Mouse (Mus musculus) gastrocnemius, adult 2 months (tissue): ENCODE measurements around the gene Rab25. TPM values are rescaled to one million over a fixed set of nuclear protein-coding genes. Genes with fewer than 3 reads are reported as not detected.

Source experiments
- DNase-seq: peaks from one replicate; pipeline ENCODE4 v3.0.0; 2022
- H3K27ac ChIP-seq: fragments of 200-600 bp; 2 replicates; pipeline ENCODE4 v1.8.1; 2022; ENCODE audit warnings: mild to moderate bottlenecking
- H3K4me3 ChIP-seq: fragments of 200-600 bp; 2 replicates; pipeline ENCODE4 v1.8.1; 2022; ENCODE audit warnings: mild to moderate bottlenecking, moderate library complexity
- CTCF ChIP-seq: fragments of 200-600 bp; IDR thresholded peaks from 2 replicates; pipeline ENCODE4 v1.8.1; 2022; ENCODE audit warnings: antibody characterized with exemption, mild to moderate bottlenecking, moderate library complexity
- intact Hi-C: fragments of 180-260 bp; cut with DNase I; formaldehyde crosslinking; loops from one replicate; pipeline ENCODE4 v1.15.1; 2025
- microRNA-seq: library from miRNA; unstranded; fragments of <30 nt; microRNA quantifications from one replicate; pipeline ENCODE4 v1.2.0, GENCODE M21; 2021
- total RNA-seq, 2 experiments: library from RNA; stranded (reverse); gene quantifications; 2 replicates each; pipeline ENCODE4 v1.2.3; 2021

The Rab25 gene
- total RNA-seq, 2 experiments from 2014 or later, result not detected

DNA sequence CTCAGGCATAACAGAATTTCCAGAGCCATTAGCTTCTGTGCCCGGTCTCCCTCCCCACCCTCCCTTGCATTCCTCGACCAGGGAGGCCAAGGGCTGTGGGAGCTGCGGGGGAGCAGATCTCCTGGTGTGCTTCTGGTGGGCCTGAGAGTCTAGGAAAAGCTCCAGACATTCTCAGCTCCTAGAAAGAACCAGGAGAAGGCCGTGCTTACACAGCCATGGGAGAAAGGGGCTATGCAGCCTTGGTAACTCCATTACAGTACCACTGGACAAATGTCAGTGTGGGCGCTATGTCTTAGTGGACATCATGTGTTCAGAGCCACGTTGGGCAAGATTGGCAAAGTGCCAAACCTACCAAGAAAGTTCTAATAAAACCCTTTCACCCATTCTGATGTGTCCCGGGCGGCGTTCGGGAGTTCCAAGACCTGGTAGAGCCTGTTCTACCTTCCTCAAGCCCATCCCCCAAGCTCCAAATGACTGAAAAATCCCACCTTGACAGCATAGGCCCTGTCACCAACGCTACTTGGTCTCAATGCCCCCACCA lies 46.0 kb downstream of the Rab25 start:
- intact Hi-C loops, result loop anchor here (2.0 kb wide), 1 partner anchor 13 kb away; no protein-coding TSS in a partner anchor
- no peak for TF ChIP-seq CTCF
- peak; percentile 56 for DNase-seq
- H3K4me3 ChIP-seq, result peak overlapping the region; percentile 86
- H3K27ac ChIP-seq, result peak overlapping the region; percentile 98

DNA sequence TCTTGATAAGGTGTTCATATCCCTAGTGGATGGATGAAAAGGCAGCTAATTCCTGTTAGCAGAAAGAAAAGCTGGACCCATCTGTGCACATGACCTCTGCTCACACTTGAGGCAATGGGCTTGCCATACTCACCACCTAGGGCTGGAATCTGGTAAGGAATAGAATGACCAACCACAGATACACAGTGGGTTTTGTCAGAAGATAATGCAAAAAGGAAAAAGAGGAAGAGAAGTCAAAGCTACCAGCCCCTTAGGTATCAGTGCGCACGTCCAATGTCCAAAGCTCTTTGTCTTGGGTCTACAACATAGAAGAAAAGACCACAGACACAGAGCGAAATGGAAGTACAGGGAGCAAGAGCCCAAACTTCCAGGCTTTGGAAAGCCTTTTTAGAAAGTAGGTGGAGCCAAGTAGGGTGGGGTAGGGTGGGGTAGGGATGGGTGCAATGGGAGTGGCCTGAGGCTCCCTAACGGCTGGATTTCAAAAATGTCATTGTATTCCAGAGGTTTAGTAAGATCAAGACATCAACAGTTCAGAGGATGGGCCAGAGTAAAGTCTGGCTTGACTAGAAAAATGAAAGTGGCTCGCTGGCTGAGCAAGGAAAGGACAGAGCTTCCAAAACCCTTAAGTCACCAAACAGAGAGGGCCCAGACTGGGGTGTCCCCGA lies 46.6 kb downstream of the Rab25 start:
- Histone ChIP-seq H3K4me3 (peak overlapping the region; percentile 86), H3K27ac (peak overlapping the region; percentile 98)
- no peak for TF ChIP-seq CTCF
- no peak for DNase-seq
- intact Hi-C loops, result loop anchor here (2.0 kb wide), 1 partner anchor 13 kb away; no protein-coding TSS in a partner anchor

DNA sequence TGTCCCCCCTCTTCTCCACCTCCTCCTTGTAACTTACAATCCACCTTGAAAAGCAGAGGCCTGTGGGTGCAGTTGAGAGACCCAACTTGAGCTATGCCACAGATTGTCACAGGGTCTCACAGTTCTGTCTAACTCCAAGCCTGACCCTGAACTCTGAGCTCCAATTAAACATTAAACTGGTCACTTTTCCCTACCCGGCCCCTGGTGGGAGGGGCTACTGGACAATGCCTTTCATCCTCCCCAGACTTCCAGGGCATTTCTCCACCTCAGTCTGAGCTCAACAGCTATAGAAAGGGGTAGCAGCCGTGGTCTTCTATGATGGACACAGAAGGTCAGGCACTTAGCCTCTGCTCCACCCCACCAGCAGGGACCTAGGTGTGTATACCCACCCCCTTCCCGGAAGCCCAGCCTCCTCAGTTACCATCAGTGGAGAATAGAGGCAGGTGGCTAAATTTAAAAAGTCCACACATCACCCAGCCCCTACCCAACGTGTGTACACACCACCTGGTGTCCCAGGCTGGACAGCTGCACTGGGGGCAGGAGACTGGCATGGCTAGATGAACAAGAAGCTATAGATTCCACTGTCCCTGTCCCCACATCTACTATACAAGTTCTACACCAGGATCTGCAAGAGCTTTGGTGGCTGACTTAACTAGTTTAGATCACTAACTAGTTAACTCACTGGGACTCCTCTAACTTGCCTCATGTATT lies 47.3 kb downstream of the Rab25 start:
- TF ChIP-seq CTCF, result no peak
- Histone ChIP-seq H3K27ac (peak overlapping the region; percentile 98), H3K4me3 (peak overlapping the region; percentile 86)
- intact Hi-C loops, result no loop called here
- no peak for DNase-seq

DNA sequence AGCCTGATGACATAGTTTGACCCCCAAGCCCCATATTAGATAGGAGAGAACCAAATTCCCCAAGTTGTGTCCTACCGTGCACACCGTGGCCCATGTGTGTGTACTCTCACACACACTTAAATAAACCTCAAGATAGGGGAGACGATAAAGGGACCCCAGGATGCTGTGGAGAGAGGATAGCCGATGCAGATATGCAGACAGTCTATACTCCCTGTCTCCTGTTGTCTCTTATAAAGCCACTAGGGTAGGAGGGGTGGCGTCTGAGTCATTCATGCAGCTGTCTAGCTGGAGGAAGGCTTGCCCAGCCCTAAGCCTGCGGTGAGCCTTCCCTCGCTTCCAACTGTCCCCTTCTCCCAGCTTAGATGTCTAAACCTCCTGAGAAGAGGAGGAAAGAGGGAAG lies 48.0 kb downstream of the Rab25 start:
- DNase-seq, result peak; percentile 39
- intact Hi-C loops, result no loop called here
- H3K27ac ChIP-seq, result peak overlapping the region; percentile 98
- TF ChIP-seq CTCF, result no peak
- peak overlapping the region; percentile 86 for H3K4me3 ChIP-seq

DNA sequence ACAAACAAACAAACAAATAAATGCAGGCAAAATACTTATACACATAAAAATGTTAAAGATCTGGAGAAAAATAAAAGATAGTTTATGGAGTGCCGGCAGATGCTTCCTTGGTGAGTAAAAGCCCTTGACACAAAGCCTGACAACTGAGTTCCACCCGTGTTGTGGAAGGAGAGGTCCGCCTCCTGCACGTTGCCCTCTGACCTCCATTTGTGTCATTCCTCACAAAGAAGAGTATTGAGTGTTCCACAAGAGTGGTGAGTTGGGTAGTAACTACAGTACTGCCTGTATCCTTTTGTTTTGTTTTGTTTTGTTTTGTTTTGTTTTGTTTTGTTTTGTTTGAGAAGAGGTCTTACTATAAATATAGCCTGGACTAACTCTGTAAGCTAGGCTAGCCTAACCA lies 48.5 kb downstream of the Rab25 start:
- no peak for TF ChIP-seq CTCF
- peak overlapping the region; percentile 98; the same call in 1 of the 2 replicates for H3K27ac ChIP-seq
- no peak for DNase-seq
- H3K4me3 ChIP-seq, result peak overlapping the region; percentile 86
- intact Hi-C loops, result loop anchor here (10.0 kb wide), 1 partner anchor 355 kb away; the partner anchor contains the start of gene Mef2d

DNA sequence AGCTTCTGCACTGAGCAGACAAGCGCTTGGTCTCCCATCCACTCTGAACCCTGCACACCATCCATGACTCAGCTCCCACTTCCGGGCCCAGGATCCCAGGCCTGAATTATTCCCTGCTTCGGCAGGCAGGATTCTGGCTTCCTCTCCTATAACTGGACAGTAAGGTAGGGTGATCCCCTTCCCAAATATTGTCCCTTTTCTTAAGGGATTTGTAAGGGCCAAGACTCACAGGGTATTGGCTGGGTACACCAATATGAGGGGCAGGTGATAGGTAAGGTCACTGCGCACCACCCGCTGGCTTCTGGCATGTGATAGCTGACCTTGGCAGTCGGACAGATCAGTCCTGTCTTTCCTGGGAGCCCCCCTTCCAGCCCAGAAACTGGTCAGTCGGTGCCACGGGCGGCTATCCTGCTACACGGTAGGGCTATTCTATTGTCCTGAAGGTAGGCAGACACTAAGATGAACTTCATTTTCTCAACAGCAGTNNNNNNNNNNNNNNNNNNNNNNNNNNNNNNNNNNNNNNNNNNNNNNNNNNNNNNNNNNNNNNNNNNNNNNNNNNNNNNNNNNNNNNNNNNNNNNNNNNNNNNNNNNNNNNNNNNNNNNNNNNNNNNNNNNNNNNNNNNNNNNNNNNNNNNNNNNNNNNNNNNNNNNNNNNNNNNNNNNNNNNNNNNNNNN lies 52.2 kb downstream of the Rab25 start:
- H3K27ac ChIP-seq, result peak overlapping the region; percentile 99
- DNase-seq, result peak; percentile 64
- intact Hi-C loops, result loop anchor here (10.0 kb wide), 1 partner anchor 351 kb away; the partner anchor contains the start of gene Mef2d
- peak overlapping the region; percentile 82 for H3K4me3 ChIP-seq
- TF ChIP-seq CTCF, result no peak

DNA sequence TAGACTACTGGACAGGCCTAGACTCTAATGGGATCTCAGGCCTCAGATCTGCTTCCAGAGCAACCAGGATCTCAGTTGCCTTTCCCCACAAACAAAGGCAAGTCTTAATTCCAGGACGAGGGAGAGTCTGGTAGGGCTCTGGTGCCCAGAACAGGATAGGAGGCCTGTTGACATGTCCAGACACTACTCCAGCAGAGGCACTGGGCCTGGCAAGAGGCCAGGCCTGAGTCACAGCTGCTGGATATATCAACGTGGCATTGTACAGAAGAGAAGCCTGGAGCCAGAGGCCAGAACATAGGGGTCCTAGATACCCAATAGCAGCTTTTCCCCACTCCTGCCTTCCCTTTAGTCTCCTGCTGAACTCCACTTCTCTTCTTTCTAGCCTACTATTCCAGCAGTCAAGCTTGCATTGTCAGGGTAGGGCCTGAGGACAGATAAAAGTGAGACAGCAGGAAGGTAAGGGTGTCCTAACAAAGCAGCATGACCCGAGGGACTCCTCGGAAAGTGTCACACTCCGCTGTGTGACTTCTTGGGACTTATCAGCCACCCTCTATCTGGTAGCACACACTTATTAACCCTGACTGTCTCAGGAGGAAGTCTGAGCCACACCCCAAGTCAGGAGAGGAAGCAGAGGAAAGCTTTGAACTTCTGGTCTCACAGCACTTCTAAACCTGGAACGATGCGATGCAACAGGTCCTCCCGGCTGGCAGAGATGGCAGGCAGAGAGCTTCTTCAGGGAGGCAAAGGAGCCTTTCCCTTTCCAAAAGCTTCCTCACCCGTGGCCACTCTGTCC lies 53.1 kb downstream of the Rab25 start:
- peak; percentile 84 for DNase-seq
- peak overlapping the region; percentile 82 for H3K4me3 ChIP-seq
- no peak for TF ChIP-seq CTCF
- intact Hi-C loops, result loop anchor here (10.0 kb wide), 1 partner anchor 350 kb away; the partner anchor contains the start of gene Mef2d
- H3K27ac ChIP-seq, result peak overlapping the region; percentile 99

DNA sequence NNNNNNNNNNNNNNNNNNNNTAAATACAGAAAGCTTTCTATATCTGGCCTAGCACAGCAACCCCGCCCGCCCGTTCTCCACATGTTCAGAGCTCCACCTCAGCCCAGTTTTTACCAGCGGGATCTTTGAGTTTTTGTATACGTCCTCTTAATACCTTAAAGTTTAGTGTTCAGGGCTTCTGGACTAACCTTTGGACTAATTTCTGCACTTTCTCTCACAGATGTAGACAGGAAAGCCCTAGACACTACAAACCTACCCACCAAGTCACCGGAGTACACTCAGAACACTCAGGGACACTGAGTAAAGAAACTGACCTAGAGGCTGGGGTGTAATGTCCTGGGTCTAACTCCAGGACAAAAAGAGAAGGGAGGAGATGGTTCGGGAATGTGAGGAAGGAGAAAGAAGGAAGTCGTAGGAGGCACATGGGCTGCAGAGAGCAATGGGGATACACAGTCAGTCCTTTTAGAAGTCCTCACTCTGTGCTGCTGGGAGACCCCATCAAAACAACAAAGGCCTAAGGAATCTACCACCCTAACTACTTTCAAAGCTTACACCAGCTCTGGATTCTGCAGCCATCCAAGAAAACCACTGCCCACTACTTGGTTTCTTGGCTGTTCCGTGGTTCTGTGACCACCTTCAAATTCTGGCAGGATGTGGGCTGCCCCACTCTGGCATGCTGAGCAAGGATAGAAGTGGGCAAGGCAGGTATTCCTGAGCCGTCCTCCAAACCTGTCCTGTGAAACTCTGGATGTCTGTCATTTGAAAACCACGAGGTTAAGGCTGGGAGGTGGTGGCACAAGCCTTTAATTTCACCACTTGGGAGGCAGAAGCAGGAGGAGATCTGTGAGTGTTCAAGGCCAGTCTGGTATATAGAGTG lies 54.2 kb downstream of the Rab25 start:
- no peak for DNase-seq
- Histone ChIP-seq H3K4me3 (peak overlapping the region; percentile 82), H3K27ac (peak overlapping the region; percentile 99)
- TF ChIP-seq CTCF, result no peak
- intact Hi-C loops, result loop anchor here (10.0 kb wide), 1 partner anchor 349 kb away; the partner anchor contains the start of gene Mef2d

Small RNAs within 50 kb of the gene (microRNA-seq; reads per million reads assigned to microRNA genes)
- gene Mir1905, result not detected

Other genes starting within 250 kb of the Rab25 start
- 10 to 100 TPM; 39.0 to 39.8 TPM for gene Glmp, start 223.3 kb downstream of the Rab25 start, total RNA-seq
- gene Tmem79, start 212.2 kb downstream of the Rab25 start, total RNA-seq, result 1 to 10 TPM; 2.0 to 2.1 TPM
- gene Smg5, start 212.0 kb downstream of the Rab25 start, total RNA-seq, result 10 to 100 TPM; 38.1 to 48.2 TPM
- under 1 TPM; 0.15 to 0.56 TPM for gene Paqr6, start 183.7 kb downstream of the Rab25 start, total RNA-seq
- not detected for gene Bglap3, start 175.6 kb downstream of the Rab25 start, total RNA-seq
- not detected for gene Bglap2, start 169.6 kb downstream of the Rab25 start, total RNA-seq
- gene Bglap, start 163.8 kb downstream of the Rab25 start, total RNA-seq, result not detected
- gene Pmf1, start 138.0 kb downstream of the Rab25 start, total RNA-seq, result 10 to 100 TPM; 16.2 to 19.7 TPM
- gene Slc25a44, start 123.2 kb downstream of the Rab25 start, total RNA-seq, result 10 to 100 TPM; 16.1 to 18.5 TPM
- 1 to 10 TPM; 1.2 to 1.8 TPM for gene Sema4a, start 87.1 kb downstream of the Rab25 start, total RNA-seq
- 10 to 100 TPM; 67.5 to 82.5 TPM for gene Lmna, start 38.3 kb downstream of the Rab25 start, total RNA-seq
- gene Mex3a, start 15.9 kb downstream of the Rab25 start, total RNA-seq, result under 1 TPM; 0.15 to 0.20 TPM
- gene Lamtor2, start 4.8 kb upstream of the Rab25 start, total RNA-seq, result 100 to 1,000 TPM in 1 of 2 experiments, 10 to 100 TPM in 1; 70.9 to 104 TPM
- gene Ubqln4, start 5.5 kb upstream of the Rab25 start, total RNA-seq, result 10 to 100 TPM; 78.2 to 90.2 TPM
- 10 to 100 TPM; 41.1 to 54.8 TPM for gene Ssr2, start 27.6 kb upstream of the Rab25 start, total RNA-seq
- 10 to 100 TPM; 22.4 to 24.7 TPM for gene Arhgef2, start 57.7 kb upstream of the Rab25 start, total RNA-seq
- gene Rxfp4, start 104.8 kb upstream of the Rab25 start, total RNA-seq, result not detected
- 10 to 100 TPM; 24.0 TPM for gene Khdc4, start 137.5 kb upstream of the Rab25 start, total RNA-seq
- 10 to 100 TPM; 20.8 to 20.9 TPM for gene Rit1, start 168.5 kb upstream of the Rab25 start, total RNA-seq
- 1 to 10 TPM; 2.7 to 5.2 TPM for gene Syt11, start 226.9 kb upstream of the Rab25 start, total RNA-seq